Mouse (Mus musculus) layer of hippocampus, adult 9-10 months (tissue): ENCODE measurements at regions not wholly inside any gene's neighbourhood (a gene's known extent, or its start where the extent isn't known, plus 50 kb on each side); places are given as distances from the start of the nearest gene placed in this dataset.

ENCODE experiments used
- DNase-seq: peaks from one replicate; pipeline ENCODE4 v3.0.0; 2022; ENCODE audit warnings: low spot score

DNA sequence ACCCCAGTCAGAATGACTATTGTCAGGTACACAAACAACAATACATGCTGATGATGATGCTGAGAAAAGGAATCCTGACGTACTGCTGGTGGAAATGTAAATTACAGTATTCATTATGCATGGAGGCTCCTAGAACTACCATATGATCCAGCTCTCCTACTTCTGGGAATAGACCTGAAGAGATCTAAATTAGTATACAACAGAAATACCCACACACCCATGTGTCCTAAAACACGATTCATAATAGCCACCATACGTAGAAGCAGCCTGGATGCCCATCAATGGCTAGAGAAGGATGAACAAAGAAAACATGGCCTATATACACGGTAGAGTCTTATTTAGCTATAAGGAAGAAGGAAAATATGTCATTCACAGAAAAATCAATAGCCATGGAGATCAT, 82.3 kb upstream of the Ttc14 start:
- DNase-seq: no peak

- DNase-seq: no peak
Measured at GRCm38 (mm10) chr3:33727915-33728314, 71.7 kb upstream of the Ttc14 start.

DNA sequence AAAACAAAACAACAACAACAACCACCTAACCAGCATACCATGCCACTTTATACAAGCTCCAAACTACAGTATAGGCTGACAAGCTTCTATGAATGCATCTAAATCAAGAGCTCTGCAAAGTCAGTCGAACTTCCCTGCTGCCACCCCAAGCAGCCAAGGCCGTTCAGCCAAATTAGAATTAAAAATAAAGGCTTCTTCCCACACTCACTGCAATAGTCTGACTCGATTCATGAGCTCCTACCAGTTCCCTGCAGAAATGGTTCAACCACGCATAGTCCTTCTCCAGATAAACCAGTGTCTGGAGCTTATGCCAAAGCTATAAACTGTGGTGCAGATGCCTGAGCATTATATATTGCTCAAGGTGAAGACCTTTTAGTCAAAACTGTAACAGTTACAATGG, 69.3 kb upstream of the Ttc14 start:
- no peak for DNase-seq

DNA sequence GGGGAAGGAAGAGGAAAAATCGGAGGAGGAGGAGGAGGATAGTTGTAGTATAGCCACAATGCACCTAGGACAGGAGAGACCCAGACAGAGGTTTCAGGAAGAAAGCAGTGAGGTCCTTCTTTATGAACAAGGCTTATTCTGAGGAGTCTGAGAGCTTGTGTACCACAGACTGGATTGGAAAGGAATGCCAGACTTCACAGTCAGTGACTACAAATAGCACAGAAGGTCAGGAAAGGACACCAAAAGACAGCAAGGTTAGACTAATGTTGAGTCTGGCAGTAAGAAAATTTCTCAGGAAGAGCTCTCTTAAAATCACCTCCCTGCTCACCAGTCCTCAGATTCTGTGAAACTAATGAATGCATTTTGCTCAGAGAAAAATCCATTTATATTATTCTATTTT, 62.1 kb upstream of the Ttc14 start:
- no peak for DNase-seq

GRCm38 (mm10) chr3:33742138-33742537, 57.5 kb upstream of the Ttc14 start:
- peak; percentile 27 for DNase-seq
